Mouse (Mus musculus) neural tube, embryonic 14.5 days (tissue): Measurements from ENCODE around the gene Filip1. TPM values are rescaled to one million over a fixed set of nuclear protein-coding genes. Genes with fewer than 3 reads are reported as not detected.

Experiments
- ATAC-seq: fragments of 200-750 bp; cut with Nextera tagmentation; 2 replicates; pipeline ENCODE4 v1.8.0; 2017; ENCODE audit warnings: low read depth, mild to moderate bottlenecking, moderate TSS enrichment, moderate library complexity
- H3K27ac ChIP-seq: fragments of 300-500 bp; sonication (generic); 2 replicates; pipeline ENCODE4 v1.5.1; 2014; ENCODE audit warnings: low read depth, mild to moderate bottlenecking, control low read depth, low read length, moderate library complexity, mixed read lengths
- H3K27me3 ChIP-seq: fragments of 300-500 bp; sonication (generic); 2 replicates; pipeline ENCODE4 v1.6.1; 2014; ENCODE audit warnings: low read length; ENCODE audit not compliant: control insufficient read depth, insufficient read depth
- H3K36me3 ChIP-seq: fragments of 300-500 bp; sonication (generic); 2 replicates; pipeline ENCODE4 v1.6.1; 2014; ENCODE audit warnings: low read length, mixed read lengths; ENCODE audit not compliant: control insufficient read depth, insufficient read depth
- H3K4me1 ChIP-seq: fragments of 300-500 bp; sonication (generic); 2 replicates; pipeline ENCODE4 v1.6.1; 2014; ENCODE audit warnings: low read length; ENCODE audit not compliant: control insufficient read depth, insufficient read depth
- H3K4me2 ChIP-seq: fragments of 300-500 bp; sonication (generic); 2 replicates; pipeline ENCODE4 v1.6.1; 2014; ENCODE audit warnings: mild to moderate bottlenecking, low read depth, low read length, control low read depth
- H3K4me3 ChIP-seq: fragments of 300-500 bp; sonication (generic); 2 replicates; pipeline ENCODE4 v1.5.1; 2014; ENCODE audit warnings: low read depth, low read length, control low read depth, mixed read lengths
- H3K9ac ChIP-seq: fragments of 300-500 bp; sonication (generic); replicated peaks from 2 replicates; pipeline ENCODE4 v1.6.1; 2014; ENCODE audit warnings: low read depth, mild to moderate bottlenecking, control low read depth, low read length, mixed read lengths
- H3K9me3 ChIP-seq: fragments of 300-500 bp; sonication (generic); 2 replicates; pipeline ENCODE4 v1.6.1; 2016; ENCODE audit warnings: low read length; ENCODE audit not compliant: control insufficient read depth
- WGBS: fragments of 180-500 bp; shearing (Covaris S2); extraction: QIAGEN DNeasy Blood & Tissue Kit; methylation state at CpG from one replicate; pipeline ENCODE4 v1.1.7; 2014; 5-methylcytosine and 5-hydroxymethylcytosine counted together
- polyA plus RNA-seq: library from polyadenylated mRNA; unstranded; fragments of >200 nt; fragmentation: Nextera tagmentation; extraction: Ambion mirVana; gene quantifications from 2 replicates; pipeline ENCODE4 v1.2.1, GENCODE M21; 2014

The Filip1 gene
- polyA plus RNA-seq, 1 experiment from 2014 or later: 1.5 TPM

- WGBS: 89% methylated on average over 10 of the region's 10 CpGs
- ATAC-seq: no peak
- H3K36me3 ChIP-seq: no peaks in the 10 kb centered on the region
- no peak overlapping the region for H3K4me3 ChIP-seq
- H3K9me3 ChIP-seq: no peaks in the 10 kb centered on the region
- no peak overlapping the region for H3K27ac ChIP-seq
- H3K9ac ChIP-seq: no peak overlapping the region
- H3K27me3 ChIP-seq: no peaks in the 10 kb centered on the region
- no peak overlapping the region for H3K4me2 ChIP-seq
- no peaks in the 10 kb centered on the region for H3K4me1 ChIP-seq
These were observed 207.2 kb downstream of the Filip1 start for GRCm38 (mm10) chr9:79805426-79805825.

GRCm38 (mm10) chr9:79796461-79797135, 216.1 kb downstream of the Filip1 start:
- no peak overlapping the region for H3K9ac ChIP-seq
- no peak for ATAC-seq
- H3K4me3 ChIP-seq: no peak overlapping the region
- H3K36me3 ChIP-seq: no peaks in the 10 kb centered on the region
- no peaks in the 10 kb centered on the region for H3K27me3 ChIP-seq
- H3K27ac ChIP-seq: no peak overlapping the region
- WGBS: 73% methylated on average over 7 of the region's 7 CpGs
- H3K9me3 ChIP-seq: no peaks in the 10 kb centered on the region
- no peak overlapping the region for H3K4me2 ChIP-seq
- H3K4me1 ChIP-seq: peaks cover 7% of the 10 kb centered on the region; the same call in 1 of the 2 replicates

- no peak for ATAC-seq
- WGBS: 91% methylated on average over 1 of the region's 1 CpGs
- Histone ChIP-seq H3K27me3 (no peaks in the 10 kb centered on the region), H3K36me3 (no peaks in the 10 kb centered on the region), H3K9me3 (no peaks in the 10 kb centered on the region), H3K27ac (no peak overlapping the region), H3K9ac (no peak overlapping the region), H3K4me2 (no peak overlapping the region), H3K4me1 (peaks cover 13% of the 10 kb centered on the region; the same call in 1 of the 2 replicates), H3K4me3 (no peak overlapping the region)
These were observed 217.6 kb downstream of the Filip1 start for GRCm38 (mm10) chr9:79795076-79795475.

GRCm38 (mm10) chr9:79792841-79793835, 219.5 kb downstream of the Filip1 start, which contains the start of gene Tmem30a:
Gene Tmem30a (minus strand): TSS chr9:79793507.
- Histone ChIP-seq H3K4me3 (peak within 1 kb of the TSS; percentile 95), H3K36me3 (no peaks in the 10 kb centered on the region), H3K27me3 (no peaks in the 10 kb centered on the region), H3K9me3 (no peaks in the 10 kb centered on the region), H3K27ac (peak within 1 kb of the TSS; percentile 90), H3K4me1 (peaks cover 13% of the 10 kb centered on the region; the same call in 1 of the 2 replicates), H3K4me2 (peak within 1 kb of the TSS; percentile 76), H3K9ac (peak within 1 kb of the TSS; percentile 93)
- peak; percentile 99 for ATAC-seq
- WGBS: under 1% methylated on average over 91 of the region's 91 CpGs

- no peak overlapping the region for H3K4me2 ChIP-seq
- no peaks in the 10 kb centered on the region for H3K27me3 ChIP-seq
- no peaks in the 10 kb centered on the region for H3K36me3 ChIP-seq
- no peak overlapping the region for H3K9ac ChIP-seq
- H3K4me1 ChIP-seq: peaks cover 10% of the 10 kb centered on the region; the same call in 1 of the 2 replicates
- WGBS: 63% methylated on average over 2 of the region's 2 CpGs
- H3K27ac ChIP-seq: no peak overlapping the region
- no peaks in the 10 kb centered on the region for H3K9me3 ChIP-seq
- no peak overlapping the region for H3K4me3 ChIP-seq
- no peak for ATAC-seq
These were observed 226.9 kb downstream of the Filip1 start for GRCm38 (mm10) chr9:79785794-79786085.

GRCm38 (mm10) chr9:79784934-79785793, 227.5 kb downstream of the Filip1 start:
- Histone ChIP-seq H3K9ac (no peak overlapping the region), H3K4me3 (no peak overlapping the region), H3K36me3 (no peaks in the 10 kb centered on the region), H3K4me2 (no peak overlapping the region), H3K27me3 (no peaks in the 10 kb centered on the region), H3K4me1 (peaks cover 7% of the 10 kb centered on the region; the same call in 1 of the 2 replicates), H3K27ac (no peak overlapping the region), H3K9me3 (no peaks in the 10 kb centered on the region)
- WGBS: 74% methylated on average over 2 of the region's 2 CpGs
- ATAC-seq: peak; percentile 30; the same call in 1 of the 2 replicates

GRCm38 (mm10) chr9:79784439-79784838, 228.2 kb downstream of the Filip1 start:
- Histone ChIP-seq H3K4me3 (no peak overlapping the region), H3K27ac (no peak overlapping the region), H3K36me3 (no peaks in the 10 kb centered on the region), H3K9me3 (no peaks in the 10 kb centered on the region), H3K4me1 (peaks cover 6% of the 10 kb centered on the region; the same call in 1 of the 2 replicates), H3K4me2 (no peak overlapping the region), H3K27me3 (no peaks in the 10 kb centered on the region), H3K9ac (no peak overlapping the region)
- WGBS: 24% methylated on average over 3 of the region's 3 CpGs
- no peak for ATAC-seq

- 79% methylated on average over 2 of the region's 2 CpGs for WGBS
- Histone ChIP-seq H3K4me3 (no peak overlapping the region), H3K4me2 (no peak overlapping the region), H3K27ac (no peak overlapping the region), H3K9me3 (no peaks in the 10 kb centered on the region), H3K36me3 (no peaks in the 10 kb centered on the region), H3K4me1 (no peaks in the 10 kb centered on the region), H3K9ac (no peak overlapping the region), H3K27me3 (no peaks in the 10 kb centered on the region)
- no peak for ATAC-seq
These were observed 233.3 kb downstream of the Filip1 start for GRCm38 (mm10) chr9:79779354-79779753.
